ENCODE assay signal across 14 mouse cellular contexts in genomic region chr6:103140851-103141250, GRCm38 (mm10).
DNase-seq lines count a peak whose midpoint lies in the region; ATAC-seq and TF ChIP-seq lines count a peak whose summit lies in the region.
"Had no signal": no experiment of that assay in that cellular context is flagged by ENCODE, and none has a peak within 500 bp of the region (broad histone marks: within the 10 kb centered on the region; RNA-seq: fewer than 3 reads in every experiment).

No protein-coding gene starts in this region.

- no peaks in the 10 kb centered on the region for H3K9me3 ChIP-seq in embryonic facial prominence, embryonic 14.5 days (ENCODE audit: control insufficient read depth, low read length)
- no peaks in the 10 kb centered on the region for H3K9me3 ChIP-seq in embryonic facial prominence, embryonic 10.5 days
- H3K9me3 ChIP-seq in kidney, embryonic 14.5 days (ENCODE audit: control insufficient read depth, low read length) = no peaks in the 10 kb centered on the region
- no peaks in the 10 kb centered on the region for H3K9me3 ChIP-seq in midbrain, postnatal 0 days (ENCODE audit: low read length)
- no peaks in the 10 kb centered on the region for H3K9me3 ChIP-seq in midbrain, embryonic 15.5 days
- no peaks in the 10 kb centered on the region for H3K9me3 ChIP-seq in limb, embryonic 15.5 days

- H3K4me3 ChIP-seq in embryonic facial prominence, embryonic 14.5 days (ENCODE audit: low read depth, low read length) = no peak overlapping the region
- no peak overlapping the region for H3K4me3 ChIP-seq in embryonic facial prominence, embryonic 10.5 days
- H3K4me3 ChIP-seq in kidney, embryonic 14.5 days (ENCODE audit: low read length) = no peak overlapping the region
- no peak overlapping the region for H3K4me3 ChIP-seq in midbrain, postnatal 0 days (ENCODE audit: low read depth, low read length)
- H3K4me3 ChIP-seq in midbrain, embryonic 15.5 days = no peak overlapping the region
- H3K4me3 ChIP-seq in limb, embryonic 15.5 days = no peak overlapping the region
- H3K4me3 ChIP-seq: layer of hippocampus, adult 2 months had no signal

- WGBS in embryonic facial prominence, embryonic 14.5 days = 45% methylated on average over 5 of the region's 5 CpGs
- 87% methylated on average over 5 of the region's 5 CpGs for WGBS in embryonic facial prominence, embryonic 10.5 days
- 71% methylated on average over 5 of the region's 5 CpGs for WGBS in kidney, embryonic 14.5 days
- 50% methylated on average over 5 of the region's 5 CpGs for WGBS in midbrain, postnatal 0 days
- 62% methylated on average over 5 of the region's 5 CpGs for WGBS in midbrain, embryonic 15.5 days
- WGBS in limb, embryonic 15.5 days = 35% methylated on average over 5 of the region's 5 CpGs

- H3K36me3 ChIP-seq in embryonic facial prominence, embryonic 14.5 days (ENCODE audit: control insufficient read depth, insufficient read depth, low read length) = no peaks in the 10 kb centered on the region
- H3K36me3 ChIP-seq in embryonic facial prominence, embryonic 10.5 days (replicated peaks) = no peaks in the 10 kb centered on the region
- H3K36me3 ChIP-seq in kidney, embryonic 14.5 days (ENCODE audit: control insufficient read depth, insufficient read depth, low read length) = no peaks in the 10 kb centered on the region
- H3K36me3 ChIP-seq in midbrain, postnatal 0 days (ENCODE audit: insufficient read depth, low read length) = no peaks in the 10 kb centered on the region
- no peaks in the 10 kb centered on the region for H3K36me3 ChIP-seq in midbrain, embryonic 15.5 days (replicated peaks)
- H3K36me3 ChIP-seq in limb, embryonic 15.5 days = no peaks in the 10 kb centered on the region

- no peak overlapping the region for H3K4me2 ChIP-seq in embryonic facial prominence, embryonic 14.5 days (ENCODE audit: low read depth, low read length)
- H3K4me2 ChIP-seq in kidney, embryonic 14.5 days (replicated peaks; ENCODE audit: low read depth, low read length) = no peak overlapping the region
- H3K4me2 ChIP-seq in midbrain, postnatal 0 days (ENCODE audit: low read depth, low read length, poor library complexity, severe bottlenecking) = no peak overlapping the region
- H3K4me2 ChIP-seq in midbrain, embryonic 15.5 days = no peak overlapping the region
- no peak overlapping the region for H3K4me2 ChIP-seq in limb, embryonic 15.5 days

- peak; percentile 80 for DNase-seq in embryonic facial prominence, embryonic 14.5 days (ENCODE audit: low spot score)
- no peak for DNase-seq in embryonic facial prominence, embryonic 10.5 days (ENCODE audit: low spot score)
- DNase-seq in kidney, postnatal 10 days = peak; percentile 10
- peak; percentile 23 for DNase-seq in midbrain, postnatal 0 days (ENCODE audit: low spot score)
- DNase-seq in MN1 (ENCODE audit: low spot score) = no peak
- DNase-seq: B cell, adult 2 months; gastrocnemius, postnatal 25 days; liver; liver, postnatal 0 days; thymus, postnatal 14 days had no signal

- ATAC-seq in embryonic facial prominence, embryonic 14.5 days (ENCODE audit: low read depth) = no peak
- ATAC-seq in kidney, embryonic 14.5 days (ENCODE audit: low FRiP score, low TSS enrichment) = no peak
- no peak for ATAC-seq in midbrain, postnatal 0 days (ENCODE audit: low FRiP score)
- no peak for ATAC-seq in midbrain, embryonic 15.5 days (replicated peaks)
- no peak for ATAC-seq in limb, embryonic 15.5 days (ENCODE audit: insufficient number of reproducible peaks, low FRiP score, low TSS enrichment, low read depth)
- ATAC-seq: liver, postnatal 0 days had no signal

- no peak for TF ChIP-seq CTCF in midbrain, postnatal 0 days (IDR thresholded peaks at IDR 0.05)

- H3K9ac ChIP-seq in embryonic facial prominence, embryonic 14.5 days (ENCODE audit: low read depth, low read length) = no peak overlapping the region
- no peak overlapping the region for H3K9ac ChIP-seq in kidney, embryonic 14.5 days (ENCODE audit: low read depth, low read length)
- no peak overlapping the region for H3K9ac ChIP-seq in midbrain, postnatal 0 days (replicated peaks; ENCODE audit: low read length, poor library complexity, severe bottlenecking)
- H3K9ac ChIP-seq in midbrain, embryonic 15.5 days = no peak overlapping the region
- H3K9ac ChIP-seq in limb, embryonic 15.5 days = no peak overlapping the region
- H3K9ac ChIP-seq: liver, postnatal 0 days had no signal

- no peaks in the 10 kb centered on the region for H3K27me3 ChIP-seq in embryonic facial prominence, embryonic 14.5 days (replicated peaks; ENCODE audit: control insufficient read depth, insufficient read depth, low read length)
- H3K27me3 ChIP-seq in embryonic facial prominence, embryonic 10.5 days (replicated peaks; ENCODE audit: low read depth, poor library complexity, severe bottlenecking) = no peaks in the 10 kb centered on the region
- no peaks in the 10 kb centered on the region for H3K27me3 ChIP-seq in kidney, embryonic 14.5 days (ENCODE audit: control insufficient read depth, insufficient read depth, low read length)
- no peaks in the 10 kb centered on the region for H3K27me3 ChIP-seq in midbrain, postnatal 0 days (ENCODE audit: insufficient read depth, low read length)
- H3K27me3 ChIP-seq in midbrain, embryonic 15.5 days (replicated peaks) = no peaks in the 10 kb centered on the region
- H3K27me3 ChIP-seq in limb, embryonic 15.5 days = no peaks in the 10 kb centered on the region

- no peaks in the 10 kb centered on the region for H3K4me1 ChIP-seq in embryonic facial prominence, embryonic 14.5 days (ENCODE audit: control insufficient read depth, insufficient read depth, low read length)
- H3K4me1 ChIP-seq in embryonic facial prominence, embryonic 10.5 days = no peaks in the 10 kb centered on the region
- H3K4me1 ChIP-seq in kidney, embryonic 14.5 days (ENCODE audit: control insufficient read depth, insufficient read depth, low read length) = no peaks in the 10 kb centered on the region
- no peaks in the 10 kb centered on the region for H3K4me1 ChIP-seq in midbrain, postnatal 0 days (ENCODE audit: insufficient read depth, low read length)
- no peaks in the 10 kb centered on the region for H3K4me1 ChIP-seq in midbrain, embryonic 15.5 days
- no peaks in the 10 kb centered on the region for H3K4me1 ChIP-seq in limb, embryonic 15.5 days

- no peak overlapping the region for H3K27ac ChIP-seq in embryonic facial prominence, embryonic 14.5 days (replicated peaks; ENCODE audit: low read depth, low read length)
- no peak overlapping the region for H3K27ac ChIP-seq in embryonic facial prominence, embryonic 10.5 days (replicated peaks)
- no peak overlapping the region for H3K27ac ChIP-seq in kidney, embryonic 14.5 days (ENCODE audit: low read depth, low read length)
- H3K27ac ChIP-seq in midbrain, postnatal 0 days (ENCODE audit: low read depth, low read length) = no peak overlapping the region
- H3K27ac ChIP-seq in midbrain, embryonic 15.5 days = no peak overlapping the region
- H3K27ac ChIP-seq in limb, embryonic 15.5 days = 0 out of 2 replicates have a peak overlapping the region, but pooled peaks have one; percentile 6
- H3K27ac ChIP-seq: layer of hippocampus, adult 2 months had no signal

Comparison
In these comparisons a context has a peak if more than half of its experiments do, and no peak if none do; other contexts are left out.
1. DNase-seq: peak in embryonic facial prominence, embryonic 14.5 days (single experiment), kidney, postnatal 10 days (single experiment) and midbrain, postnatal 0 days (single experiment); none in embryonic facial prominence, embryonic 10.5 days (single experiment) and MN1 (single experiment).